Mouse (Mus musculus) embryonic facial prominence, embryonic 15.5 days (tissue): ENCODE results near the gene Pbx1. TPM values are rescaled to one million over a fixed set of nuclear protein-coding genes. Genes with fewer than 3 reads are reported as not detected.

Experiments used
- ATAC-seq: fragments of 200-750 bp; cut with Nextera tagmentation; 2 replicates; pipeline ENCODE4 v1.8.0; 2017; ENCODE audit warnings: low read depth, moderate TSS enrichment; ENCODE audit not compliant: insufficient number of reproducible peaks, low FRiP score, low TSS enrichment
- H3K27ac ChIP-seq: fragments of 300-500 bp; sonication (generic); replicated peaks from 2 replicates; pipeline ENCODE4 v1.5.1; 2015; ENCODE audit warnings: mild to moderate bottlenecking, inconsistent platforms
- H3K27me3 ChIP-seq: fragments of 300-500 bp; sonication (generic); 2 replicates; pipeline ENCODE4 v1.6.1; 2015; ENCODE audit warnings: inconsistent platforms
- H3K36me3 ChIP-seq: fragments of 300-500 bp; sonication (generic); 2 replicates; pipeline ENCODE4 v1.6.1; 2015; ENCODE audit warnings: mild to moderate bottlenecking, inconsistent platforms
- H3K4me1 ChIP-seq: fragments of 300-500 bp; sonication (generic); 2 replicates; pipeline ENCODE4 v1.6.1; 2015; ENCODE audit warnings: inconsistent platforms
- H3K4me2 ChIP-seq: fragments of 300-500 bp; sonication (generic); replicated peaks from 2 replicates; pipeline ENCODE4 v1.6.1; 2015; ENCODE audit warnings: mild to moderate bottlenecking, inconsistent platforms
- H3K4me3 ChIP-seq: fragments of 300-500 bp; sonication (generic); replicated peaks from 2 replicates; pipeline ENCODE4 v1.5.1; 2015; ENCODE audit warnings: mild to moderate bottlenecking, inconsistent platforms
- H3K9ac ChIP-seq: fragments of 300-500 bp; sonication (generic); 2 replicates; pipeline ENCODE4 v1.6.1; 2015; ENCODE audit warnings: inconsistent platforms
- H3K9me3 ChIP-seq: fragments of 300-500 bp; sonication (generic); replicated peaks from 2 replicates; pipeline ENCODE4 v1.6.1; 2016; ENCODE audit warnings: inconsistent platforms
- WGBS: fragments of 180-500 bp; shearing (Covaris S2); methylation state at CpG from one replicate; pipeline ENCODE4 v1.1.7; 2015; 5-methylcytosine and 5-hydroxymethylcytosine counted together
- polyA plus RNA-seq: library from polyadenylated mRNA; unstranded; fragments of >200 nt; fragmentation: Nextera tagmentation; extraction: Ambion mirVana; gene quantifications from 2 replicates; pipeline ENCODE4 v1.2.1, GENCODE M21; 2015

Pbx1 gene
- polyA plus RNA-seq, 1 experiment from 2014 or later = 29.5 TPM

GRCm38 (mm10) chr1:168341368-168341767, 90.7 kb downstream of the Pbx1 start:
- H3K4me2 ChIP-seq = no peak overlapping the region
- 86% methylated on average over 6 of the region's 6 CpGs for WGBS

GRCm38 (mm10) chr1:168336238-168336818, 95.7 kb downstream of the Pbx1 start:
- Histone ChIP-seq H3K9me3 (no peaks in the 10 kb centered on the region), H3K27me3 (no peaks in the 10 kb centered on the region), H3K27ac (peak overlapping the region; percentile 87), H3K9ac (no peak overlapping the region), H3K4me1 (peaks cover 10% of the 10 kb centered on the region; the same call in 1 of the 2 replicates), H3K4me2 (no peak overlapping the region), H3K4me3 (no peak overlapping the region), H3K36me3 (no peaks in the 10 kb centered on the region)
- ATAC-seq = no peak
- WGBS = 81% methylated on average over 7 of the region's 7 CpGs

More at GRCm38 (mm10) chr1:168341368-168341767, 90.7 kb downstream of the Pbx1 start:
- Histone ChIP-seq H3K4me3 (no peak overlapping the region), H3K36me3 (no peaks in the 10 kb centered on the region), H3K27me3 (no peaks in the 10 kb centered on the region), H3K9ac (no peak overlapping the region), H3K9me3 (no peaks in the 10 kb centered on the region), H3K4me1 (peaks cover 28% of the 10 kb centered on the region), H3K27ac (peak overlapping the region; percentile 78)
- no peak for ATAC-seq

- H3K9ac ChIP-seq = no peak overlapping the region
These were observed 97.1 kb downstream of the Pbx1 start for GRCm38 (mm10) chr1:168334831-168335574.

GRCm38 (mm10) chr1:168332056-168332455, 100.0 kb downstream of the Pbx1 start:
- Histone ChIP-seq H3K27me3 (no peaks in the 10 kb centered on the region), H3K4me3 (no peak overlapping the region), H3K9ac (no peak overlapping the region), H3K27ac (no peak overlapping the region), H3K36me3 (no peaks in the 10 kb centered on the region), H3K9me3 (no peaks in the 10 kb centered on the region), H3K4me2 (no peak overlapping the region), H3K4me1 (peaks cover 33% of the 10 kb centered on the region)
- ATAC-seq = no peak
- WGBS = 77% methylated on average over 9 of the region's 9 CpGs

More at GRCm38 (mm10) chr1:168334831-168335574, 97.1 kb downstream of the Pbx1 start:
- WGBS = 75% methylated on average over 8 of the region's 8 CpGs
- H3K27me3 ChIP-seq = no peaks in the 10 kb centered on the region
- H3K4me2 ChIP-seq = no peak overlapping the region
- peak overlapping the region; percentile 87 for H3K27ac ChIP-seq
- H3K36me3 ChIP-seq = no peaks in the 10 kb centered on the region
- H3K4me3 ChIP-seq = no peak overlapping the region
- H3K4me1 ChIP-seq = peaks cover 12% of the 10 kb centered on the region; the same call in 1 of the 2 replicates
- no peak for ATAC-seq
- H3K9me3 ChIP-seq = no peaks in the 10 kb centered on the region

- Histone ChIP-seq H3K4me3 (no peak overlapping the region), H3K9ac (no peak overlapping the region), H3K36me3 (no peaks in the 10 kb centered on the region), H3K4me1 (peaks cover 44% of the 10 kb centered on the region), H3K27me3 (no peaks in the 10 kb centered on the region), H3K9me3 (no peaks in the 10 kb centered on the region), H3K4me2 (no peak overlapping the region), H3K27ac (peak overlapping the region; percentile 17)
- no peak for ATAC-seq
- 46% methylated on average over 3 of the region's 3 CpGs for WGBS
These were observed 103.8 kb downstream of the Pbx1 start for GRCm38 (mm10) chr1:168328236-168328605.

- 84% methylated on average over 18 of the region's 18 CpGs for WGBS
- ATAC-seq = no peak
- H3K27me3 ChIP-seq = no peaks in the 10 kb centered on the region
- no peak overlapping the region for H3K27ac ChIP-seq
- H3K36me3 ChIP-seq = no peaks in the 10 kb centered on the region
- no peaks in the 10 kb centered on the region for H3K9me3 ChIP-seq
- H3K9ac ChIP-seq = no peak overlapping the region
- no peak overlapping the region for H3K4me2 ChIP-seq
- no peak overlapping the region for H3K4me3 ChIP-seq
- H3K4me1 ChIP-seq = peaks cover 44% of the 10 kb centered on the region
These were observed 104.5 kb downstream of the Pbx1 start for GRCm38 (mm10) chr1:168327405-168328235.

GRCm38 (mm10) chr1:168325786-168326185, 106.3 kb downstream of the Pbx1 start:
- H3K4me1 ChIP-seq = peaks cover 44% of the 10 kb centered on the region
- no peak overlapping the region for H3K9ac ChIP-seq
- no peak overlapping the region for H3K4me2 ChIP-seq

GRCm38 (mm10) chr1:168324306-168325085, 107.6 kb downstream of the Pbx1 start:
- no peak overlapping the region for H3K9ac ChIP-seq
- H3K4me2 ChIP-seq = no peak overlapping the region
- no peak overlapping the region for H3K27ac ChIP-seq
- no peaks in the 10 kb centered on the region for H3K9me3 ChIP-seq
- no peak for ATAC-seq
- H3K36me3 ChIP-seq = no peaks in the 10 kb centered on the region
- no peaks in the 10 kb centered on the region for H3K27me3 ChIP-seq
- peaks cover 37% of the 10 kb centered on the region for H3K4me1 ChIP-seq
- 55% methylated on average over 7 of the region's 7 CpGs for WGBS
- H3K4me3 ChIP-seq = no peak overlapping the region

More at GRCm38 (mm10) chr1:168325786-168326185, 106.3 kb downstream of the Pbx1 start:
- Histone ChIP-seq H3K36me3 (no peaks in the 10 kb centered on the region), H3K27ac (peak overlapping the region; percentile 69), H3K4me3 (no peak overlapping the region), H3K9me3 (no peaks in the 10 kb centered on the region), H3K27me3 (no peaks in the 10 kb centered on the region)
- 47% methylated on average over 4 of the region's 4 CpGs for WGBS
- no peak for ATAC-seq

GRCm38 (mm10) chr1:168323436-168324108, 108.5 kb downstream of the Pbx1 start:
- Histone ChIP-seq H3K9me3 (no peaks in the 10 kb centered on the region), H3K4me2 (no peak overlapping the region), H3K27ac (no peak overlapping the region), H3K9ac (no peak overlapping the region), H3K4me3 (no peak overlapping the region), H3K36me3 (no peaks in the 10 kb centered on the region), H3K4me1 (peaks cover 31% of the 10 kb centered on the region), H3K27me3 (no peaks in the 10 kb centered on the region)
- ATAC-seq = no peak
- 67% methylated on average over 12 of the region's 12 CpGs for WGBS

GRCm38 (mm10) chr1:168322892-168323291, 109.2 kb downstream of the Pbx1 start:
- no peak for ATAC-seq
- Histone ChIP-seq H3K27me3 (no peaks in the 10 kb centered on the region), H3K9me3 (no peaks in the 10 kb centered on the region), H3K4me1 (peaks cover 24% of the 10 kb centered on the region), H3K4me3 (no peak overlapping the region), H3K36me3 (no peaks in the 10 kb centered on the region), H3K9ac (no peak overlapping the region), H3K27ac (no peak overlapping the region), H3K4me2 (no peak overlapping the region)
- 96% methylated on average over 1 of the region's 1 CpGs for WGBS
